Mouse (Mus musculus): ENCODE measurements at regions not wholly inside any gene's neighbourhood (a gene's known extent, or its start where the extent isn't known, plus 50 kb on each side); places are given as distances from the start of the nearest gene placed in this dataset.

- no peak for DNase-seq (ENCODE audit: low spot score)
Measured at GRCm38 (mm10) chr12:52622398-52622797, 76.8 kb upstream of the Akap6 start.

- DNase-seq (ENCODE audit: low spot score), result no peak
Measured at GRCm38 (mm10) chr12:52623416-52624108, 75.6 kb upstream of the Akap6 start.

- DNase-seq (ENCODE audit: low spot score), result no peak
Measured at GRCm38 (mm10) chr12:52624871-52625270, 74.3 kb upstream of the Akap6 start.

GRCm38 (mm10) chr12:52628771-52629170, 70.4 kb upstream of the Akap6 start:
- DNase-seq (ENCODE audit: low spot score), result no peak

GRCm38 (mm10) chr12:52635121-52635878, 63.9 kb upstream of the Akap6 start:
- DNase-seq (ENCODE audit: low spot score), result no peak

- DNase-seq (ENCODE audit: low spot score), result no peak
Measured at GRCm38 (mm10) chr12:52636186-52636881, 62.8 kb upstream of the Akap6 start.

GRCm38 (mm10) chr12:52636920-52637319, 62.3 kb upstream of the Akap6 start:
- no peak for DNase-seq (ENCODE audit: low spot score)

GRCm38 (mm10) chr12:52637506-52638249, 61.5 kb upstream of the Akap6 start:
- peak; percentile 15 for DNase-seq (ENCODE audit: low spot score)

- no peak for DNase-seq (ENCODE audit: low spot score)
Measured at GRCm38 (mm10) chr12:52638461-52638860, 60.7 kb upstream of the Akap6 start.

GRCm38 (mm10) chr12:52644059-52644458, 55.1 kb upstream of the Akap6 start:
- no peak for DNase-seq (ENCODE audit: low spot score)
